Mouse (Mus musculus) spleen, postnatal 4 days (tissue): Measurements from ENCODE around the gene Asic1.
A peak's percentile ranks its signal among the peaks of the same experiment; 100 is the strongest.

ENCODE experiments used
- DNase-seq, 2 experiments: peaks; one replicate each; pipeline ENCODE4 v3.0.0; 2022; ENCODE audit warnings: low spot score in 2 of 2

Asic1 gene

GRCm38 (mm10) chr15:99670154-99670821, at the start of gene Asic1:
Gene Asic1, plus strand, starts transcription at chr15:99670368.
- DNase-seq, result peak in 1 of 2 experiments; percentile 25

- no peak for DNase-seq
Observed at GRCm38 (mm10) chr15:99622063-99622462, 48.1 kb upstream of the Asic1 start.

DNA sequence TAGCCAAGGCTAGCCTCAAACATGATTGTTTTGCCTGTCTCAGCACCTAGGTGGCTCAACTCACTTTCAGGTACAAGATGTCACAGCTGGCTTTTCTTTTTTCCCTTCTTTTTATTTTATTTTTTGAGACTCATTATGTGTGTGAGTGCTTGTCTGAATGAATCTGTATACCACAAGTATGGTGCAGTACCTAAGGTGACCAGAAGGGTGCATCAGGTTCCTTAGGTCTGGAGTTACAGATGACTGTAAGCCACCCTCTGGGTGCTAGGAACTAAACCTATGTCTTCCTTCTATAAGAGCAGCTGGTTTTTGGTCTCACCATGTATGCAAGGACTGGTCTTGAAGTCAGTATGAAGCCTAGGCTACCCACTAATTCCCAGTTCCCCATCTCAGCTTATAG, 38.5 kb upstream of the Asic1 start:
- no peak for DNase-seq

DNA sequence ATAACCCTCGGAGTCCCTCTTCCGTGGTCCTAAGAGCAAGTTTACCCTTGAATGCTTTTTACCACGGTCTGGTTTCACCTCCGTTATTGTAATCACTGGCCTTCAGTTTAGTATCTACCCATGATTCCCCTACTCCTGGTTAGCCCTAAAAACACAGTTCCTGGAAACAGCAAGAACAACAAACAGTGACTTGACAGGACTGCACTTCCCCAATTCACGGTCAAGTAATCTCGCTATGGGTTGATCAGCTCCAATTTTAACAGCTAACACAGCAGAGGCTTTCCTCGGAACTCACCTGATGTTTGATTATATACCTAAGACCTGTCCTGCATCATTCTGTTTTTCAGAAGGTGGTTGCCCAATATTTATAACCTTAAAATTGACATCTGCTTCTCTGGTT, 35.5 kb upstream of the Asic1 start:
- no peak for DNase-seq

GRCm38 (mm10) chr15:99637405-99638123, 32.6 kb upstream of the Asic1 start:
- no peak for DNase-seq

DNA sequence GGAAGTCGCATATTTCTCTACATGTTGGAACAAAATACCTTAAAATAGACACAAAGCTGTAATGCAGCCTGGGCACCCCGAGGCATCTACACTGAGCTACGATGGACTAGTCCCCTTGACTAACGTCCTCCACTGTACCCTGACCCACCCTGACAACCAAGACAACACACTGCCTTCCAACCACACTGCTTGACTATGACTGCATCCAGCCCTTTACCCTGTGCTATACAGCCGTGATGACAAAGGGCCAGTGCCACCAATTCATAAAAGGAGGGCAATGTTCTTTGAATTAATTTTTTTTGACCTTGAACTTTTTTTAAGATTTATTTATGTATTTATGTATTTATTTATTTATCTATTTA, 32.1 kb upstream of the Asic1 start:
- DNase-seq, result no peak

- DNase-seq, result no peak
Observed at GRCm38 (mm10) chr15:99642622-99643021, 27.5 kb upstream of the Asic1 start.

- DNase-seq, result no peak
Observed at GRCm38 (mm10) chr15:99643832-99644231, 26.3 kb upstream of the Asic1 start.

DNA sequence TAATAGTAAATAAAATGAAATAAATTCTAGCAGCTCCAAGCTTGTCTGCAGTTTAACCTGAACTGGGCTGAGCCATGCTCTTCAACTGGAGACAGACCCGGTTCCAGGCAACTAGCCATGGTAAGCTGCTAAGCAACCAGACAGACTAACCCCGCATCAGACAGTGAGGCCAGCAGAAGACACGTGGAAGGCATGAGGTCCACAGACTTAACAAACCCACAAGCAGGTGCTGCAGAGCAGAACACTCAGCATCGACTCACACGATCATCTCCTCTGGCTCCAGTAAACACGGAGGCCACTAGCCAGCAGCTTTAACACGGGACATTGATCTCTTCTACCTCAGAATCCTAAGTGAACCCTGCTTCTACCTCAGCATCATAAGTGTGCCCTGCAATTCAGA, 25.4 kb upstream of the Asic1 start:
- no peak for DNase-seq

DNA sequence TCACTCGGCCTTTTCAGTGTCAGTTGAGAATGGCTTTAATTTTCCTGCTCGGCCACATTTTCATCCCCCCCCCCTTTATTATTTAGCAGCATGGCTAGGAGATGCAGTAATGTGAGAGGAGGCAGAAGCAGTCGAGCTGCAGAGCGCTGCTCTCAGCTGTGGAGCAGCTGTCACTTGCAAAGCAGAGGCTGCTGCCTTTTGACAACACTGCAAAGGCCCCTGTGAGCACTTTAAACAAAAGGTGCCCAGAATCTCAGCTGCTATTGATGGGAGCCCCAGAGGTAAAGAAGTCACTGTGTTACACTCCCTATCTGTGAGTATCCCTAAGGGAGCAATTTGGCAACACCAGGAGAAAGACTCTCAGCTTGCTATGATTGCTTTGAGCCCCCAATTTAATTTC, 21.8 kb upstream of the Asic1 start:
- DNase-seq, result peak in 1 of 2 experiments; percentile 48

DNA sequence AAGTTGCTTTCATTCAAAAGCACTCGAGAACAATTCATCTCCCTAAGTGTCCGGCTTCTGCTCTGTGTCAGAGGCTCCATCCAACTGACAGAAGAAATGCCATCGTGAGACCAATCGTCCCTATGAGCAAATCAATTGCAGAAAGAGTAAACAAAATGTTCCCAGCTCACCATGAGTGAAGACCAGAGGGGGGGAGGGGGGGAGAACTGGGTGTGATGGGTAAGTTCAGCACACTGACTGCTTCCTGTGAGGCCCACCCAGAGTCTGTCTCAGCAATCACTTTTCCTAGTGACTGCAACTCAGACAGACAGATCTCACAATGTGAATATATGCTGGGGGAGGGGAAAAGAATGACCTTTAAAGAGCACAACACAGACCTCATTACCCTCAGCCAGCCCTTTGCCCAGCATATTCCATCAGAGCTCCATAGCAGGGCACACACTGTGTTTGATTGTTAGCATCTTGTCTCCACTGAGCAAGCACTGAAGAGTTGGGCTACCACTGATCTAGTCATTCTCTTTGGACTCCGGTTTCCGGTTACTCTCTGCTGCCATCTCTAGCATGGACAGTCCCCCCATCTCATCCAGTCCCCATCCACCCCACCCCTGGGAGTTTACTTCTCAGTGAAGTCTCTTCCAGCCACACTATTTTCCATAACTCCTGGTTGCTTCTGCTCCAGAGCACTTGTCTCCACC, 21.0 kb upstream of the Asic1 start:
- DNase-seq, result peak in 1 of 2 experiments; percentile 57

DNA sequence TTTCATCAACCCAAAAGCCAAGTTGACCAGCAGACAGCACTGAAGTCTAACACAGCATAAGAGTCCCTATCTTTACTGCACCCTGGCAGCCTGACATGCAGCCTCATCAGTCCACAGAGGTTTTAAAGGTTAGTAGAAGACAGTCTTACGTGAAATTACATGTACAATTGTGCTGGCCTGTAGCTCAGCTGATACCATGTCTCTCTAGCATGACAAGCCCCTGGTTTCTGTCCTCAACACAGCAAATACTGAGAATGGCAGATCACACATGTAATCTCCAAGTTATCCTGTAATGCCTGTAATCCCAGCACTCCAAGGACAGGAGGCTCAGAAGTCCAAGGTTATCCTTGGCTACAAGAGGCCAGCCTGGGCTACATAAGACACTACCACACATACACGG, 19.9 kb upstream of the Asic1 start:
- DNase-seq, result no peak

DNA sequence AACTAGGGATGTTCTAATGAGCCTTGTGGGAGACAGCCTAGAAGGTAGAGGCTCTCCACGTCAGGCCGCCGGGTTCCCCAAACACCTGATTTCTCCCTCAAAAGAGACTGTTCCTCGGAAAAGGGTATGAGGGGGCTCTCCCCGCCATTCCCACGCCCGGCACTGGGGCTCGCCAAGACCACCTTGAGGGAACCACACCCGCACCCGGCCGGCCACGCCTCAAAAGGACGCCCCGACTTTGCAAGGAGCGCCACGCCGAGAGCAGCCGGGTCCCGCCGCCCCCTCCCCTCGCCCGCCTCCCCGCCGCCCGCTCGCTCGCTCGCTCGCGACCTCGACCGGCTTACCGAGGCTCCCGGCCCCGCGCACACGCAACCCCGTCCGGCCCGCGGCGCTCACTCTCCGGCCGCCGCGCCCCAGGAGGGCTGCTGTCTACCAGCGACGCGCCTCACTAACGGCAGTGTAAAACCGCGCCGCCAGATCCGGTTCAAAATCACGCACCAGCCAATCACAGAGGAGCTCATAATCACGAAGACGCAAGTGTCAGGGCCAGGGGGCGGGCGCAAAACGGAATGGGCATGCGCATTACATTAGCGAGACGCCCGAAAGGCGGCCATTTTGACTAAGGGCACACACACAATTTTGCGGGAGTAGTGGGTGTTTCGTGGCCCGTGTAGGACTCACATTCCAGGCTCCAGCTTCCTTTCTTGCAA, 18.9 kb upstream of the Asic1 start, which contains the start of gene Racgap1:
Gene Racgap1, minus strand, starts transcription at position 494 of the 710 bp plus-strand sequence.
- DNase-seq, result peak; percentile 97 to 98

DNA sequence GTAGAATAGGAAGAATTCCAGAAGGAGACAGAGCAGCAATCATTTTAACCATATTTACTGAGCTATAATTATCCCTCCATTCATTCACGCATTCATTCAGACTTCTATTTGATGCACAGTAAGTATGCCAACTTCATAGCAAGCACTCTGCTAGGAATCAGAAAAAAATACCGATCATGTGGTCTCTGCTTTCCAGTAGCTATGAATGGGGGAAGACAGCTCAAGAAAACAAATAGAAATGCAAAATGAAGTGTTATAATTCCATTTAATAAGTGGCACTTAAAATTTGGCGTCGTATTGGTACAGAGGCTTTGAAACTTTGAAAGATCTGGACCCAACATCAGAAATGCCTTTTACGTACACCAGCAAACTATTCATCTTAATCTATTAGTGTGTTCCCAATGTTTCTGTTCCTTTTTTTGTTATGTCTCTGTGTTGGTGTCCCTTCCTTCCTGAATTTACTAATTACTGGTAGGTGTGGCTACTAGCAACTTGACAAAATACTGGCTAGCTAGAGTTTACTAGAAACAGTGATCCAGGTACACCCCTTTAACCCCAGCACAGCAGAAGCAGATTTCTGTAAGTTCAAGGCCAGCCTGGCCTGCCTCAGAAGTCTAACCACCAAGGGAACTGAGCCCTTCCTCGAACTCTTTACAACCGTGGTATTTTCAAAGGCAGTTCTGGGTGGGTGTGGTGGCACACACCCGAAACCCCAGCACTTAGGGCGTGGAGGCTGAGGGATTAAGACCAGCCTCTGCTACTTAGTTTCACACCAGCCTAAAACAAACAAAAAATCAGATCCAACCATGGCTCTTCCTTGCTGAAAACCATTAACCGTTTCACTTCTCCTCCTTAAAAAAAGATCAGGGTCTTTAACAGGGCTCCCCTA, 17.9 kb upstream of the Asic1 start:
- DNase-seq, result no peak

GRCm38 (mm10) chr15:99653291-99653690, 16.9 kb upstream of the Asic1 start:
- DNase-seq, result no peak

DNA sequence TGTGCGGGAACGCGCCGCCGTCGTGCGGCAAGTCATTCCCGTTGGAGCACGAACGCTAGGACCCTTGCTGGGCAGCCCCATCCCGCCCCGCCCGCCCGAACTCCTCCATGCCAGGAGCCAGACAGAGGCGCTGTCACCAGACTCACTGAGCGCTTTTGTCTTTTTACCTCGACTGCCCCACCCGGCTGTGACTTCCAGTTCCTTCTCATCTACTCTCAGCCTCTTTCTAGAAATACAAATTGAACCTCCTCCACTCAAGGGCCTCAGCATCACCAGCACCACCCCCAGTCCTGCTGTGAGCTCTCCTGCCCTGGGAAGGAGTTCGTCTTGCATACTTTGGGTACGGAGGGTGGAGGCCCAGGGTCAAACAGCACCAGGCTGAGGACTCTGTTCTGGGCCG, 16.3 kb upstream of the Asic1 start:
- no peak for DNase-seq

DNA sequence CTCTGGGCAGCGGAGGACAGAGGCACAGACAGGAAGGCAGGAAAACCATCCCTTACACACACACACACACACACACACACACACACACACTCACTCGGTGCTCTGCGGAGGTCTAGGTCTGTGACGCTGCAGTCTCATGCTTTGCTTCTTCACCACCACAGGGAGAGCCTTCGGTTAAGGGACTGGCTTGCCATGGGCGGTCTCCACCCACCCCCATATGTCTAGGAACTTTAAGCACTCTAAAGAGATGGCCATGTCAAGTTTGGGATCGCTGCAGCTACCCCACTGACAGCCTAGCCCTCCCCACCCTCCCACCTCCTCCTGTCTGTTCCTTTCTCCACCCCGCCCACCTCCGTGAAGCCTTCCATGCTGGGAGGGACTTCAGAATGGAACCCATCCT, 14.2 kb upstream of the Asic1 start:
- no peak for DNase-seq

- DNase-seq, result no peak
Observed at GRCm38 (mm10) chr15:99658437-99658836, 11.7 kb upstream of the Asic1 start.

DNA sequence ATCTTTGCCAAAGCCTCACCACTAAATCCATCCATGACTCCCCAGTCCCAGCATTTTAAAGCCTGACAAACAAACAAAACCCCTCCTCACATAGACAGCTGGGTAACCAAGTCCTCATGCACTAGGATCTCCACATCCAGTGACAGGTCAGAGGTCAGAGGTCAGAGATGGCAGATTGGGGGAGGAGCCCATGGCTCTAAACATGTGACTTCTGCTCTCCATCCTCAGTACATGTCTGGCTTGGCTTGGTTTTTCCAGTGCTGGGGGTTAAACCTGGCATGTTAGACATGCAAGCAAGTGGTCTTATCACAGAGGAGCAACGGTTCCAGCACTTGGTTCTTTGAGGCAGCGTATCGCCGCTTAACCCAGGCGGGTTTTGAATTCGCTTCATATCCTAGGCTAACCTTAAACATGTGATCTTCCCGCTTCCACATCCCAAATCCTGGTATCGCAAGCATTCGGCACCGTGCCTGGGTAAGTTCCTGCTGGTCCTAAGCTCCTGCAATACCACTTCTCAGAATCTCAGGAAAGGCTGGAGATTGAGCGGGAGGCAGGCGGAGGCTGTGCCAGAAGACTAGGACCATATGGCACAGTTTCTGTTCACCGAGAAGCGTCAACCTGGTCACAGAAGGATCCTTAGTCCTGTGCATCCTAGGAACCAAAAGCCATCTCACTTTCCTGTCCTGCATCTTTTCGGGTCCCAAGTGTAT, 8.9 kb upstream of the Asic1 start:
- no peak for DNase-seq

DNA sequence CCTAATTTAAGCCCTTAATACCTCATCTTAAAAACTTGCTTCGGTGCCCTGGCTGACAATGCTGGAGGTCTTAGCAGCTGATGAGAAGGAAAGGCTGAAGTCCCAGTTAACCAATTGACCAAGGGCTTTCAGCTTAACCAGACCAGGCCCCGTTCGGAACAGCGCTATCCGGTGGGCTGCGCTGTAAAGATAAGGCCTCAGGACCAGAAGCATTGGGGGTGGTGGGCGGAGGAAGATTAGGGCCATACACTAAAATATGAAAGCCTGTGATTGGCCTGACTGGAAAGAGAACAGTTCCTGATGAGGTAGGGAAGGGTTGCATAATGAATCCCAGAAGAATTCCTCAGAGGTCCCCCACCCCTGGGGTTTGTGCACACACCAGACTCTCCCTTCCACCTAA, 7.8 kb upstream of the Asic1 start:
- no peak for DNase-seq
